Mouse (Mus musculus) myocyte (in vitro differentiated cells): ENCODE data around the gene Tcea2. TPM values are rescaled to one million over a fixed set of nuclear protein-coding genes. Genes with fewer than 3 reads are reported as not detected.

Experiments used
- H3K27me3 ChIP-seq: one replicate; pipeline ENCODE4 v1.6.1; 2011; ENCODE audit not compliant: control insufficient read depth, insufficient read depth, insufficient read length
- H3K36me3 ChIP-seq: one replicate; pipeline ENCODE4 v1.6.1; 2011; ENCODE audit not compliant: control insufficient read depth, insufficient read depth
- H3K4me2 ChIP-seq: one replicate; pipeline ENCODE4 v1.6.1; 2011; ENCODE audit warnings: low read depth, control low read depth
- H3K4me3 ChIP-seq: one replicate; pipeline ENCODE4 v1.5.1; 2011; ENCODE audit warnings: mild to moderate bottlenecking, control low read depth, moderate library complexity
- H3K79me2 ChIP-seq: one replicate; pipeline ENCODE4 v1.6.1; 2011; ENCODE audit not compliant: control insufficient read depth, insufficient read depth
- H3ac ChIP-seq: one replicate; pipeline ENCODE4 v1.6.1; 2011; ENCODE audit not compliant: control insufficient read depth, insufficient read length
- CEBPB ChIP-seq: IDR thresholded peaks from 2 replicates; pipeline ENCODE4 v1.6.1; 2011; ENCODE audit warnings: mild to moderate bottlenecking, moderate library complexity; ENCODE audit not compliant: poor library complexity, insufficient read depth, severe bottlenecking
- E2F4 ChIP-seq: IDR thresholded peaks from one replicate; pipeline ENCODE4 v1.6.1; 2011; ENCODE audit warnings: mild to moderate bottlenecking, control low read depth, moderate library complexity; ENCODE audit not compliant: insufficient read depth
- MAX ChIP-seq: IDR thresholded peaks from one replicate; pipeline ENCODE4 v1.6.1; 2011; ENCODE audit warnings: low read depth, mild to moderate bottlenecking, control low read depth
- MYOD1 ChIP-seq, 3 experiments: IDR thresholded peaks; one replicate each; pipeline ENCODE4 v1.6.1; 2011; ENCODE audit warnings: control low read depth in 2 of 3, low read depth in 2 of 3, mild to moderate bottlenecking in 2 of 3, moderate library complexity in 1 of 3; ENCODE audit not compliant: insufficient read length in 2 of 3, control insufficient read depth in 1 of 3
- MYOG ChIP-seq, 3 experiments: IDR thresholded peaks; one replicate each; pipeline ENCODE4 v1.6.1; 2011; ENCODE audit warnings: control low read depth in 2 of 3, low read depth in 2 of 3, mild to moderate bottlenecking in 2 of 3; ENCODE audit not compliant: insufficient read length in 2 of 3, control insufficient read depth in 1 of 3, insufficient read depth in 1 of 3
- POLR2A ChIP-seq: IDR thresholded peaks from one replicate; pipeline ENCODE4 v1.6.1; 2011; ENCODE audit warnings: low read depth, mild to moderate bottlenecking, control low read depth, moderate library complexity; ENCODE audit not compliant: insufficient read length
- POLR2AphosphoS2 ChIP-seq: IDR thresholded peaks from one replicate; pipeline ENCODE4 v1.6.1; 2011; ENCODE audit warnings: low read depth, control low read depth; ENCODE audit not compliant: insufficient read length
- REST ChIP-seq: IDR thresholded peaks from one replicate; pipeline ENCODE4 v1.6.1; 2011; ENCODE audit warnings: mild to moderate bottlenecking, control low read depth, moderate library complexity; ENCODE audit not compliant: insufficient read depth, insufficient read length
- SRF ChIP-seq: IDR thresholded peaks from one replicate; pipeline ENCODE4 v1.6.1; 2011; ENCODE audit warnings: low read depth; ENCODE audit not compliant: control insufficient read depth, insufficient read length
- TCF12 ChIP-seq: IDR thresholded peaks from one replicate; pipeline ENCODE4 v1.6.1; 2011; ENCODE audit warnings: mild to moderate bottlenecking, control low read depth; ENCODE audit not compliant: poor library complexity, insufficient read depth, severe bottlenecking
- TCF3 ChIP-seq: IDR thresholded peaks from one replicate; pipeline ENCODE4 v1.6.1; 2011; ENCODE audit warnings: low read depth, control low read depth; ENCODE audit not compliant: insufficient read length
- USF1 ChIP-seq: IDR thresholded peaks from one replicate; pipeline ENCODE4 v1.6.1; 2011; ENCODE audit warnings: low read depth, mild to moderate bottlenecking, control low read depth, moderate library complexity
- polyA plus RNA-seq: library from polyadenylated mRNA; unstranded; fragments of >200 nt; fragmentation: generic; extraction: Trizol; gene quantifications from one replicate; pipeline ENCODE4 v1.2.1, GENCODE M21; 2012; ENCODE audit warnings: missing spikeins

Tcea2 gene
- polyA plus RNA-seq, 1 experiment: 3.0 TPM

DNA sequence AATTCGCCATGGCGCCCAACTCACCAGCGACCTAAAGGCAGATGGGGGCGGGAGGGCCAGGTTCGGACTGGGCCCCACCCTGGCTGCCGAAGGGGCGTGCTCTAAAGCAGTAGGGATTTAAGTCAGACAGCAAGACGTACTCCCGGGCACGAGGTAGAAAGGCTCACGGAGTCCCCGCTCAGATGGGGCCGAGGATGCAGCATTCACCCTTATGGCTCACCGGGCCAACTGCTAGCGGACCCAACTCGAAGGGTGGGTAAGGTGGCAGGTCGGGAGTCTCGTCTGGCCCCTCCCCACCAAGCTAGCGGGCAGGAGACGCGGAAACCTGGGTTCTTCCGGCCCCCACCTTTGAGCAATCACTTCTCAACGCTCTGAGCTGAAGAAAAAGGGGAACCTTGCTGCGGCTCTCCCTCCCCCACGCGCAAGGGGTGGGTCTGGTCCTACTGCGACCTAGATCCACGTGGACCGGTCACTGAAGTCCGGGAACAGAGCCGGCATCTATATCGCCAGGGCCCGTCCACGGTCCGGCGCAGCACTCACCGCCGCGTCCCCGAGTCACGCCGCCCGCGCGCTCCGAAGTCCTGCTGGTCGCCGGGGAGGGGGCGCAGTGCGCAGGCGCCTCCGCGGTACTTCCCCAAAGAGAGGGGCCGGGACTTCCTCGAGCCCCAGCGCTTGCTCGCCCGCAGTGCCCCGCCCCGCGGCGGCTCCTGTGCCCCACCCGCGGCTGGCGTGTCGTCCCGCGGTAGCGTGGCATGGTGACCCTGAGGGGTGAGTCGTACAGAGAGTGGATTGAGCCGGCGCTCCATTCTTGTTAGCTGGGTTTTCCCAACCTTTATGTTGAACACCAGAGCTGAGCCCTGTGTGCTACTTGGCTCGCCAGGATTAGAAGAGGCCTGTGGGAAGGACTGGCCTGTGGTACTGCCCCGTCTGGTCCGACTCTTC lies 13.5 kb downstream of the Tcea2 start, which contains the start of gene Rgs19:
TSS of gene Rgs19 (minus strand) at position 639 of the 942 bp plus-strand sequence.
- Histone ChIP-seq H3K4me2 (peak within 1 kb of the TSS; percentile 90), H3K36me3 (no peaks in the 10 kb centered on the region), H3K27me3 (peaks cover 8% of the 10 kb centered on the region), H3K79me2 (no peaks in the 10 kb centered on the region), H3ac (peak within 1 kb of the TSS; percentile 32), H3K4me3 (peak within 1 kb of the TSS; percentile 70)
- TF ChIP-seq POLR2A: peak; percentile 91
- TF ChIP-seq REST: peak; percentile 12
- peak; percentile 91 for TF ChIP-seq POLR2AphosphoS2
- TF ChIP-seq CEBPB: no peak

DNA sequence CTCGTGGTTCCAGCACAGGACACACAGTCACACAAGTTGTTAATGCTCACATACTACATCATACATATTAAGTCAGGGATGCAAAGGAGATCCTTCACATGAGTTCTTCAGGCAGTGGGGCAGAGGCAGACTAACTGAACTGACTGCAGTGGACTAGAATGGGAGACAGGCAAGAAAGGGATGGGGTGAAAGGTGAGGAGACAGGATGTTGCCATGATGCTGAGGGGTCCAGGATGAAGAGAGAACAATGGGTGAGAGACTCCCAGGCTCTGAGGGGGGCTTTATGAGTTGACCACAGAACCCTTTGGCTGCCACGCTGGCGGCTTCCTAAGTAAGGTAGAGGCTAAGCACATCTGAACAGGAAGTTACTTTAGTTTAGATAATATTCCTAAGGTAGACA lies 14.5 kb downstream of the Tcea2 start:
- TF ChIP-seq TCF12: no peak
- TF ChIP-seq MYOG (IDR thresholded peaks at IDR 0.05; ENCODE audit: control insufficient read depth in 1 of 3, insufficient read depth in 1 of 3, insufficient read length in 2 of 3, low read depth in 2 of 3): no peak
- no peak for TF ChIP-seq POLR2AphosphoS2
- no peak for TF ChIP-seq REST
- TF ChIP-seq TCF3: no peak
- TF ChIP-seq MAX: no peak
- no peak for TF ChIP-seq CEBPB
- no peak for TF ChIP-seq USF1
- no peak for TF ChIP-seq E2F4
- TF ChIP-seq MYOD1 (IDR thresholded peaks at IDR 0.05; ENCODE audit: control insufficient read depth in 1 of 3, insufficient read length in 2 of 3, low read depth in 2 of 3): no peak
- no peak for TF ChIP-seq SRF
- TF ChIP-seq POLR2A: no peak
- H3K79me2 ChIP-seq: no peaks in the 10 kb centered on the region
- peak overlapping the region; percentile 70 for H3K4me3 ChIP-seq
- peak overlapping the region; percentile 32 for H3ac ChIP-seq
- no peaks in the 10 kb centered on the region for H3K36me3 ChIP-seq
- peak overlapping the region; percentile 90 for H3K4me2 ChIP-seq
- peaks cover 8% of the 10 kb centered on the region for H3K27me3 ChIP-seq

- no peak overlapping the region for H3ac ChIP-seq
- peaks cover 8% of the 10 kb centered on the region for H3K27me3 ChIP-seq
- no peak overlapping the region for H3K4me2 ChIP-seq
- no peaks in the 10 kb centered on the region for H3K79me2 ChIP-seq
- no peak overlapping the region for H3K4me3 ChIP-seq
- no peaks in the 10 kb centered on the region for H3K36me3 ChIP-seq
- no peak for TF ChIP-seq CEBPB
- TF ChIP-seq MYOG (IDR thresholded peaks at IDR 0.05; ENCODE audit: control insufficient read depth in 1 of 3, insufficient read depth in 1 of 3, insufficient read length in 2 of 3, low read depth in 2 of 3): no peak
- no peak for TF ChIP-seq TCF3
- TF ChIP-seq MAX: no peak
- no peak for TF ChIP-seq SRF
- no peak for TF ChIP-seq POLR2AphosphoS2
- no peak for TF ChIP-seq TCF12
- TF ChIP-seq USF1: no peak
- no peak for TF ChIP-seq REST
Observed at GRCm38 (mm10) chr2:181695776-181696175, 15.7 kb downstream of the Tcea2 start.

- no peak overlapping the region for H3ac ChIP-seq
- H3K79me2 ChIP-seq: no peaks in the 10 kb centered on the region
- no peak overlapping the region for H3K4me3 ChIP-seq
- peaks cover 8% of the 10 kb centered on the region for H3K27me3 ChIP-seq
- H3K4me2 ChIP-seq: no peak overlapping the region
- H3K36me3 ChIP-seq: no peaks in the 10 kb centered on the region
- no peak for TF ChIP-seq MAX
- no peak for TF ChIP-seq REST
- TF ChIP-seq CEBPB: no peak
- TF ChIP-seq E2F4: no peak
Observed at GRCm38 (mm10) chr2:181696801-181697420, 16.8 kb downstream of the Tcea2 start.

- TF ChIP-seq CEBPB (no peak), USF1 (no peak), POLR2A (no peak), MYOD1 (IDR thresholded peaks at IDR 0.05; ENCODE audit: control insufficient read depth in 1 of 3, insufficient read length in 2 of 3, low read depth in 2 of 3) (no peak), MAX (no peak), SRF (no peak), POLR2AphosphoS2 (no peak), E2F4 (no peak), TCF3 (no peak), TCF12 (no peak), REST (no peak), MYOG (IDR thresholded peaks at IDR 0.05; ENCODE audit: control insufficient read depth in 1 of 3, insufficient read depth in 1 of 3, insufficient read length in 2 of 3, low read depth in 2 of 3) (no peak)
- no peaks in the 10 kb centered on the region for H3K79me2 ChIP-seq
- H3K27me3 ChIP-seq: peaks cover 8% of the 10 kb centered on the region
- no peak within 1 kb of the TSS for H3ac ChIP-seq
- no peaks in the 10 kb centered on the region for H3K36me3 ChIP-seq
- H3K4me2 ChIP-seq: no peak within 1 kb of the TSS
- H3K4me3 ChIP-seq: no peak within 1 kb of the TSS
Observed at GRCm38 (mm10) chr2:181698241-181698640, 18.1 kb downstream of the Tcea2 start, which contains the start of gene Lkaaear1. Gene Lkaaear1, minus strand, starts transcription at chr2:181698442.
